Comparison of ENCODE assay signal across 17 mouse cellular contexts in genomic region chr11:20559236-20559950, GRCm38 (mm10). TPM values are rescaled to one million over a fixed set of nuclear protein-coding genes. Genes with fewer than 3 reads are reported as not detected.
A peak's percentile ranks its signal among the peaks of the same experiment; 100 is the strongest.
DNase-seq lines count a peak whose midpoint lies in the region; ATAC-seq and TF ChIP-seq lines count a peak whose summit lies in the region.
"Had no signal": no experiment of that assay in that cellular context is flagged by ENCODE, and none has a peak within 500 bp of the region (broad histone marks: within the 10 kb centered on the region; RNA-seq: fewer than 3 reads in every experiment).

No protein-coding gene starts in this region.

- H3K4me3 ChIP-seq in forebrain, embryonic 11.5 days (ENCODE audit: low read depth, low read length), result no peak overlapping the region
- no peak overlapping the region for H3K4me3 ChIP-seq in forebrain, embryonic 15.5 days
- H3K4me3 ChIP-seq in lung, embryonic 15.5 days, result no peak overlapping the region
- H3K4me3 ChIP-seq in limb, embryonic 14.5 days (replicated peaks; ENCODE audit: low read length), result no peak overlapping the region
- H3K4me3 ChIP-seq: embryonic facial prominence, embryonic 15.5 days; forebrain, embryonic 12.5 days; limb, embryonic 15.5 days; megakaryocyte, embryonic 14.5 days had no signal

- DNase-seq in forebrain, embryonic 11.5 days (ENCODE audit: low spot score), result peak; percentile 22
- no peak for DNase-seq in lung, postnatal 25 days (ENCODE audit: low spot score)
- DNase-seq in limb, embryonic 14.5 days (ENCODE audit: low spot score), result peak; percentile 17
- no peak for DNase-seq in frontal cortex, postnatal 25 days (ENCODE audit: low spot score in 2 of 2)
- DNase-seq in gastrocnemius, adult 18-20 months (ENCODE audit: low spot score), result no peak
- DNase-seq in cerebellum, postnatal 10 days, result no peak
- DNase-seq: cerebellum, adult 11 months; layer of hippocampus, postnatal 36 days; right cerebral cortex, postnatal 4 days; thymus, adult 18-20 months had no signal

- WGBS in forebrain, embryonic 11.5 days, result 84% methylated on average over 11 of the region's 11 CpGs
- 79% methylated on average over 11 of the region's 11 CpGs for WGBS in forebrain, embryonic 15.5 days
- WGBS in lung, embryonic 15.5 days, result 21% methylated on average over 11 of the region's 11 CpGs
- WGBS in limb, embryonic 14.5 days, result 33% methylated on average over 11 of the region's 11 CpGs

- H3K9me3 ChIP-seq in forebrain, embryonic 11.5 days (ENCODE audit: control insufficient read depth, low read length), result no peaks in the 10 kb centered on the region
- no peaks in the 10 kb centered on the region for H3K9me3 ChIP-seq in forebrain, embryonic 15.5 days
- H3K9me3 ChIP-seq in lung, embryonic 15.5 days, result no peaks in the 10 kb centered on the region
- peaks cover 5% of the 10 kb centered on the region; the same call in 1 of the 2 replicates for H3K9me3 ChIP-seq in limb, embryonic 14.5 days (ENCODE audit: control insufficient read depth, low read length)
- H3K9me3 ChIP-seq: embryonic facial prominence, embryonic 15.5 days; limb, embryonic 15.5 days had no signal

- no peak for ATAC-seq in forebrain, embryonic 11.5 days (replicated peaks; ENCODE audit: low FRiP score)
- no peak for ATAC-seq in forebrain, embryonic 15.5 days (replicated peaks)
- no peak for ATAC-seq in lung, embryonic 15.5 days (ENCODE audit: borderline replicate concordance, extremely low read depth, low FRiP score, low TSS enrichment)
- no peak; the same call in 1 of the 2 replicates for ATAC-seq in limb, embryonic 14.5 days (ENCODE audit: low FRiP score, low read depth)
- ATAC-seq: Patski had no signal

- no peaks in the 10 kb centered on the region for H3K27me3 ChIP-seq in forebrain, embryonic 11.5 days (ENCODE audit: control insufficient read depth, insufficient read depth, low read length)
- no peaks in the 10 kb centered on the region for H3K27me3 ChIP-seq in forebrain, embryonic 15.5 days
- H3K27me3 ChIP-seq in lung, embryonic 15.5 days, result no peaks in the 10 kb centered on the region
- no peaks in the 10 kb centered on the region for H3K27me3 ChIP-seq in limb, embryonic 14.5 days (ENCODE audit: control insufficient read depth, insufficient read depth, low read length)
- H3K27me3 ChIP-seq: embryonic facial prominence, embryonic 15.5 days; forebrain, embryonic 12.5 days; limb, embryonic 15.5 days; megakaryocyte, embryonic 14.5 days; Patski had no signal

- no peak for TF ChIP-seq POLR2A in limb, embryonic 14.5 days (IDR thresholded peaks at IDR 0.05; ENCODE audit: borderline replicate concordance, extremely low read depth, insufficient read depth, insufficient read length)

- no peaks in the 10 kb centered on the region; the same call in 1 of the 2 replicates for H3K4me1 ChIP-seq in forebrain, embryonic 11.5 days (replicated peaks; ENCODE audit: control insufficient read depth, insufficient read depth, low read length)
- H3K4me1 ChIP-seq in forebrain, embryonic 15.5 days, result peaks cover 13% of the 10 kb centered on the region
- H3K4me1 ChIP-seq in lung, embryonic 15.5 days, result peaks cover 39% of the 10 kb centered on the region
- peaks cover 32% of the 10 kb centered on the region for H3K4me1 ChIP-seq in limb, embryonic 14.5 days (ENCODE audit: control insufficient read depth, insufficient read depth, low read length)

- no peak overlapping the region for H3K4me2 ChIP-seq in forebrain, embryonic 11.5 days (ENCODE audit: low read depth, low read length, severe bottlenecking)
- no peak overlapping the region for H3K4me2 ChIP-seq in forebrain, embryonic 15.5 days (replicated peaks)
- H3K4me2 ChIP-seq in lung, embryonic 15.5 days, result peak overlapping the region; percentile 16; the same call in 1 of the 2 replicates
- no peak overlapping the region for H3K4me2 ChIP-seq in limb, embryonic 14.5 days (replicated peaks; ENCODE audit: low read depth, low read length, severe bottlenecking)
- H3K4me2 ChIP-seq: embryonic facial prominence, embryonic 15.5 days; forebrain, embryonic 12.5 days; limb, embryonic 15.5 days had no signal

- H3K36me3 ChIP-seq in forebrain, embryonic 11.5 days (ENCODE audit: control insufficient read depth, insufficient read depth, low read length), result no peaks in the 10 kb centered on the region
- no peaks in the 10 kb centered on the region for H3K36me3 ChIP-seq in forebrain, embryonic 15.5 days
- no peaks in the 10 kb centered on the region for H3K36me3 ChIP-seq in lung, embryonic 15.5 days
- H3K36me3 ChIP-seq in limb, embryonic 14.5 days (ENCODE audit: control insufficient read depth, insufficient read depth, low read length), result no peaks in the 10 kb centered on the region
- H3K36me3 ChIP-seq: embryonic facial prominence, embryonic 15.5 days; forebrain, embryonic 12.5 days; limb, embryonic 15.5 days had no signal

- H3K9ac ChIP-seq in forebrain, embryonic 11.5 days (ENCODE audit: low read length), result no peak overlapping the region
- H3K9ac ChIP-seq in forebrain, embryonic 15.5 days (replicated peaks), result no peak overlapping the region
- H3K9ac ChIP-seq in lung, embryonic 15.5 days, result no peak overlapping the region
- no peak overlapping the region for H3K9ac ChIP-seq in limb, embryonic 14.5 days (ENCODE audit: low read depth, low read length, severe bottlenecking)
- H3K9ac ChIP-seq: embryonic facial prominence, embryonic 15.5 days; forebrain, embryonic 12.5 days; limb, embryonic 15.5 days had no signal

- no peak overlapping the region for H3K27ac ChIP-seq in forebrain, embryonic 11.5 days (ENCODE audit: low read depth, low read length)
- H3K27ac ChIP-seq in forebrain, embryonic 15.5 days (replicated peaks), result no peak overlapping the region
- no peak overlapping the region for H3K27ac ChIP-seq in lung, embryonic 15.5 days
- peak overlapping the region; percentile 3; the same call in 1 of the 2 replicates for H3K27ac ChIP-seq in limb, embryonic 14.5 days (replicated peaks; ENCODE audit: low read depth, low read length)
- H3K27ac ChIP-seq: embryonic facial prominence, embryonic 15.5 days; forebrain, embryonic 12.5 days; limb, embryonic 15.5 days had no signal

RNA-seq across cellular contexts. Expression of gene Sertad2, which starts 16.3 kb away (rescaled TPM):
- 26.5 and 29.4 TPM in 2 replicates for polyA plus RNA-seq in forebrain, embryonic 11.5 days (2014; fragmentation: Nextera tagmentation; extraction: Ambion mirVana)
- 36.2 and 39.6 TPM in 2 replicates for polyA plus RNA-seq in forebrain, embryonic 15.5 days (2015; fragmentation: Nextera tagmentation; extraction: Ambion mirVana)
- polyA plus RNA-seq in lung, embryonic 15.5 days (2015; fragmentation: Nextera tagmentation; extraction: Ambion mirVana), result 36.7 and 41.4 TPM in 2 replicates
- 21.1 and 32.2 TPM in 2 replicates for polyA plus RNA-seq in limb, embryonic 14.5 days (2012; rRNA removed)
- 40.1 and 43.1 TPM in 2 replicates for polyA plus RNA-seq in limb, embryonic 14.5 days (2014; fragmentation: Nextera tagmentation; extraction: Ambion mirVana)
- 10 to 100 TPM; 12.4 to 12.8 TPM for total RNA-seq in gastrocnemius, adult 18-20 months (2021)

Comparison
In these comparisons a context has a peak if more than half of its experiments do, and no peak if none do; other contexts are left out.
1. DNase-seq: peak in forebrain, embryonic 11.5 days (single experiment) and limb, embryonic 14.5 days (single experiment); none in lung, postnatal 25 days (single experiment), frontal cortex, postnatal 25 days (0 of 2), gastrocnemius, adult 18-20 months (single experiment) and cerebellum, postnatal 10 days (0 of 2).